Mouse (Mus musculus) cerebellum, adult 18-20 months (tissue): ENCODE data around the gene Hmx2.

Source experiments
- DNase-seq, 2 experiments: peaks; one replicate each; pipeline ENCODE4 v3.0.0; 2021

The Hmx2 gene

DNA sequence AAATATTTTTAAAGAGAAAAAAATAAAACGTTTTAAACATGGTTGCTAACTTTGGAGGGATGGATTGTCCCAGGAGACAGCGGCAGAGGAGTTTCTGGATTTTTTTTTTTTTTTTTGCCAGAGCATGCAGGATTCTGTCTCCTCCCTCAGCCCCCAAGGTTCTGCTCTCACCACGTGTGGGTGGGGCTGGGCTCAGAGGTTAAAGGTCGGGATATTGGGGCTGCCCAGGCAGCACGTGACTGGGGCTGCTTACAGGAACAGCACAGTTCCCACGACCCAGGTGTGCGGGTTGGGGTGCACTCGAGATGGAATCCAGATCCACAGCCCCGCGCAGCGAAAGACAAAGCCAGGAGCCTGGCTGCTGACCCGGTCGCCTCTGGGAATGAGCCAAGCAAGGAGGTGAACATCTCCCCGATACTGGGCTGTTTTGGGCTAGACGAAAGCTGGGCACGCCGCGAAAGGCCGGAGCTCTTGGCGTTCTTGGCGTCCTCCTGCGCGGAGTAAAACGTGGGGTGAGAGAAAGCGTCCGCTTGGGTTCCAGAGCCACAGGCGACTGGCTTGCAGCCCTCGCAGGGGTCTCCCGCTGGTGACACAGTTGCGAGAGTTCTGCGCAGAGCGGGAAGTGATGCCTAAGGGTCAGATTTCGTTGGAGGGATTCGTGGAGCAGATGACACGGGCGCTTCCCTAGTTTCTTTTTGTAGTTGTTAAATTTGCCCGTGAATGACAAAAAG is 8.1 kb downstream of the Hmx2 start:
- DNase-seq, result no peak

DNA sequence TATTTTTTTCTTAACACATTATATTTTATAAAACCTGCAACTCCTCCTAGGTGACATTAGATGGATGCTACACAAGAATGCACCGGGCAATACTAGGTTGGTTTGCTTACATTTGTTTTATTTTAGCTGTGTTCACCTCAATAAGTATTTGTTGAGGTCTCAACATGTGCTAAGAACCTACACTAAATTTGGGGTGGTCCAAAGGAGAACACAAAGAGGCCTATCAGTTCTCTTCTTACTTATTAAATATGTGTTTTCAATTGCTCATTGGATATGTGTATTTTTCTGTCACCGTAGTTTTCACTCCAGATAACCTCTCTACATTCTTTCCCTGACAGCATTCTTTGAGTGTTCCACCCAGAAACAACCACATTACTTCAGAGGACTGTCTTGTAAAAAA is 9.2 kb downstream of the Hmx2 start:
- no peak for DNase-seq

DNA sequence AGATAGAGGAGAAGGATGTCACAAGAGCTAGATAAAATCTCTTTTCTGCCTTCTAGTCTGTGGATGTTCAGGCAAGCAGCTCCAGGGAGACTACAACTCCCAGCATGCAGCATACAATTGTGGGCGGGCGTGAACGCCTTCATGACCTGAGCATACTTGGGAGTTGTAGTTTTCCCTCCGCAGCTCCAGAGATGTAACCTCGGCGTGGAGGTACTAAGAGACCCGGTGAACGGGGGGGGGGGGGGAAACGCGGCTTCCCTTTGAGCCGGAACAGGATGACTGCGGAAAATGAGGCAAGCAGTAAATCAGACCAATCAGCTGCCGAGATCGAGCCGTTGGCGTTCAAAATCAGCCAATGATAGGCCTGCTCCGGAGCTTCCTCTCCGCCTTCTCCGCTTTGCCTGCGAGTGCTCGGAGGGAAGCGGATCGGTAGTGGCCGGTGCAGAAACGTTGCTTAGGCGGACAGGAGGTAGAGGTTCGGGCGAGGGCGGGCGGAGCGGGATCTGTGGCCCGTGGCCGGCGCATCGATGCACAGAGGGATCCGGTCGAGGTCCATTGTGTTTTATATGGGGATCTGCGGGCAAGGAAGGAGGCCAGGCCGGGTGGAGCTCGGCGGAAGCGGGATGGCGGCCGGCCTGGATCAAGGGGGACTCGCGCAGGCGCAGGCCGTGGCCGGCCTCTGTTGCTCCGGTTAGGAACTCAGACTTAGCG is 11.6 kb downstream of the Hmx2 start, which contains the start of gene Bub3:
Gene Bub3, plus strand, starts transcription at position 237 of the 711 bp plus-strand sequence.
- DNase-seq, result peak; percentile 88 to 98

DNA sequence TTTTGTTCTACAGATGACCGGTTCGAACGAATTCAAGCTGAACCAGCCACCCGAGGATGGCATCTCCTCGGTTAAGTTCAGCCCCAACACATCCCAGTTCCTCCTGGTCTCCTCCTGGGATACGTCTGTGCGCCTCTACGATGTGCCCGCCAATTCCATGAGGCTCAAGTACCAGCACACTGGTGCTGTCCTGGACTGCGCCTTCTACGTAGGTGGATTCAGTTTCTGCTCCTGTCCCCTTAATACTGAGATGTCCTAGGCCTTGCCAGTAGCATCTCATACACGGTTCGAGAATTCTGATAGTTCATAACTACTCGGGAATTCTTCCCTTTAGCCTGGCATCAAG is 12.1 kb downstream of the Hmx2 start:
- no peak for DNase-seq

DNA sequence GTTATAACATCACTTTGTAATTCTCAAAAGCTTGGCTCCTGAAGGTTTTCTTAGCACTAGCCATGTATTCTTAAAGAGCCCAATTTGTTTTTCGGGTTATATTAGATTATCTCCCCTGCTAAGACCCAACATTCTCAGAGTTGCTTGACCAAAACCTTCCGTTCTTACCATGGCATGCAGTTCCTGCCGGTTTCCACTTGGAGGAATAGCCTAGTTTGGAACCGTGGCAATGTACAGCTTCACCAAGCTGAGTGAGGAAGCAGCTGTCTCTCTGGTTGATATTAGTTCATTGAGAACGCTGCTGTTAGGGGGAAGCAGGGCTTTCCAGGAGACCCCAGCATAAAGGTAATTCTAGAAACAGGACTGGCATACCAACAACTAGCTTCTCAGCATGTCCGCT is 26.7 kb downstream of the Hmx2 start:
- no peak for DNase-seq

DNA sequence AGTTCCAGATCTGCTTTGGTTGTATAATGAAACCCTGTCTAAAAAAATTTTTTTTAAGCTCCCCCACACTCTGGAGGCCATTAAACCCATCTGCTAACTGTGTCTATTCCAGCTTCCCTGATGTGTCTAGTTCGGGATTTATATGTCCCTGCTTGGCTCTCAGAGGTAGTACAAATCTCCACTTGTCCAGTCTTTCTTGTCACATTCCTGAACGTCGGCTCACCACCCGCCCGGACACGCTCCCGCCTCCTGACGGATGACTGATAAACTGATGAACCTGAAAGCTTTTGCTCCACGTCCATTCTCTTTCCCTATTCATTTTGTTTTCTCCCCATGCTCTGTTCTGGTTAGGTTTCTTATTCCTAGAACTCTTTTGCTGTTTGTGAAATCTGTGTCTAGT is 33.6 kb downstream of the Hmx2 start:
- no peak for DNase-seq

DNA sequence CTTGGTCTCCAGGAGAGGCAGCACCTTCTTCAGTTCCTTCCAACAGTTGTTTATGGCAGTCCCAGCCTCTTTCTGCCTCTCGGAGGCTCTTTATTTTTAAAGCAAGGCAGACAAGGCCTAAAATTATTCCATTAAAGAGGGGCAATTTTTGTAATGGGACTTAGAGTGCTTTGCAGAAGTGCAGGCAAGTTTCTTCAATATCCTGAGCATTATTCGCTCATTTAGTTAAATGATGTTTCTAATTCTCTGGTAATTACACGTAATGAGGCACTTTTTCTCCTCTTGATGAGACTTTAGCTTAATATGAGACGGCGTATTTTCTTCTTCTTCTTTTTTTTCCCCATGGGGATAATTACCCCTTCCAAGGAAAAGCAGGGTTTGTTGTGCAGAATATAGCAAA is 37.0 kb downstream of the Hmx2 start:
- DNase-seq, result no peak

DNA sequence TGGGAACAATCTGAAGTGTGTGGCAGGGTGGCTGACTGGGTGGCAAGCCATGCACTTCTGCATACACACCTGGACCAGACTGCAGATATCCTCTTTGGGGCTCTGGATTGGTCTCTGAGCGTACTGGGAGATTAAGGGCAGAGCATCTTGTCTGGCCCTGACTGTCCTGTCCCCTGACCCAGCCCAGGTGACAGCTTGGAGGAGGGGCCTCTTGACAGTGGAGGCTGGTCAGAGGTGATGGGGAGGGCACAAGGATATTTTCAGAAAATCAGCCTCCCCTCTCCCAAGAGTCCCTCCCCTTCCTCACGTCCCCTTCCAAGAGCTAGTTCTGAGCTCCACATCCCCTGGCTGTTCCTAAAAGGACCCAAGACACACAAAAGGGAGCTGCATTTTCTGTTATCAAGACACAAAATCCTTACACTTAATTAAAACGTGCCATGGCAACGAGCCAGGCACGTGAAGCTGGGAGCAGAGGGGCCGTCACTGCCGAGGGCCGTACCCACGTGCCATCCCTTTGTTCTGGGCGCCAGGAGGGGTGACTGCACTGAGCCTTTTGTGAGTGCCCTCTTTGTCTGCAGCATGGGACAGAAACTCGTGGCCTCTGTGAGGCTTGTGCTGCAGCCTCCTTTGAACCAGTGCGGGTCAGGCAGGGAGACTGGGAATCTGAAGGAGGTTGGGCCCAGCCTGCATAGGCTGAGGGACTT is 49.4 kb downstream of the Hmx2 start:
- no peak for DNase-seq

DNA sequence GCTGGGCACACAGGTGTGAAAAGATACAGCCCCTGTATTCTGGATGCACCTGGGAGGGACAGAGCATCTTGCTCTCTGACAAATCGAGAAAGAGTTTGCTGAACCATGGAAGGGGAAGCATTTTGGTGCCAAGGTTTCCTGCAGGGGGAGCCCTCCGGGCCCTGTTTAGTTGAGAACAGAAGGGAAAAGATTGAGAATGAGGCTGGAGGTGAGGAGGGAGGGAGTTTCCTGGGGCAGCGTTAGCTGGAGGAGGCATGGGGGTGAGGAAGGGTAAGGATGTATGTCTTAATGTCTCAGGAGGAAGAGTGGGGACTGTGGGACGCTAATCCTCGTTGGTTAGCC is 49.9 kb downstream of the Hmx2 start:
- DNase-seq, result peak in 1 of 2 experiments; percentile 9

DNA sequence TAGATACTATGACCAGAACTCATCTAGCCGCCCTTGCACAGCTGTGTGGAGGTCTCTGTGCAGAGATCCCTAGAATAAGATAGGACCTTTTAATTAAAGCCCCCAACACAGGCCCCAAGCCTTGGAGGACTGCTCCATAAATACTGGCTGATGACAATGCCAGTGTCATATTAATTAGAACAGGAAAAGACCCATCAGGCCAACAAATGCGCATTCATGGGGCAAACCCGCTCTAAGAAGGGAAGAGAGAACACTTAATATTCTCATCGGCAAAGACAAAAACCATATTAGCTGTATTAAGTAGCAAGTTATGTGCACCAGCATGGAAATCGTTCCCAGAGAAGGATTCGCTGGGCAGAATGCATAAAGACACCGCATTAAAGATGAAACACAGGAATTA is 53.5 kb downstream of the Hmx2 start:
- DNase-seq, result no peak

DNA sequence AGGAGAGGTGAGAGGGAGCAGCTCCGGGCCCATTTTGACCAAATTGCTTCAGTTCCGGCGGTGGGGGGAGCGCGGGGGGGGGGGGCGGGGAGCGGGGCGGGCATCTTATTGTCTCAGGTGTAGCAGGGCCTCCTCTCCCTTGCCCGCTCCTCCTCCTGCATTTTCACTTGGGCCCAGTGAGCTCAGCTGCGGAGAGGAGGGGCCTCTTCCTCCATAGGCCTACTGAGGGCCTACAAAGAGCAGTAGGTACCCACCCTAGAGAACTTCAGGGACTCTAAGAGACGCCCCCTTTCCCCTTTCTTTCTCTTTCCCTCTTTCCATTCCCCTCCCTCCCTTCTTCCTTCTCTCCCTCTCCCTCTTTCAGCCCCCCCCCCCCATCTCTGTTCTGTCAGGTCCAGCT is 54.6 kb downstream of the Hmx2 start:
- DNase-seq, result no peak

DNA sequence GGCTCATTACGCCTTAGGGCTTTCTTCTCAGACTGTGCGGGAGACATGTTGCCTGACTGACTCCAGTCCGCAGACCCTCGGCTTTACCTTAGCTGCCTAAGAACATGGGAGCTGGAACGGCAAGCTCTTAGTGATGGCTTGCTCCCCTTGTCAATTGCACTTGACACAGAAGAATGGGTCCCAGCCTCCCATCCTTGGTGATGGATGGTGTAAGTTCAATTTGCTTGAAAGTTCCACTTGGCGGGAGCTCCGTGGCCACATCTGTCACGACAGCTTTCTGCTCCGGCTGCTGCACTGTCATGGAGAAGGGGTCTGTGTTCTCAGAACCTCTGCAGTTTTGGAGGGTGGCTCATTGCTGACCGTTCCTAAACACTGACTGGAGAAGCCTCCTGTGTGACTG is 56.4 kb downstream of the Hmx2 start:
- DNase-seq, result no peak

DNA sequence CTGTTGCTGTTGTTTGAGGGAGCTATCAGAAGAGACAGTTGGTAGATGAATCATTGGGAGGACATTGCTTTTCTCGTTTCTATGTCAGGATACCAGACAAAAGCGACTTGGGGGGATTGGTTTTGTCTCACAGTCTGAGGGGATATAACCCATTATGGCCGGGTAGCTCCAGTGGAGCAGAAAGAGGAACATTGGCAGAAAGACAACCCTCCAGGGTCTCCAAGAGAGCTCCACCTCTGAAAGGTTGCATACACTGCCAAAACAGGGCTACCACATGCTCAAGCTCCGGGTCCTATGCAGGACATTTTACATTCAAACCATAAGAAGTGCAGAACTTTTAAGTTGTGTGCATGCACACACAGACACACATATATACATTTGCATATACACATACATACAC is 56.9 kb downstream of the Hmx2 start:
- DNase-seq, result no peak
